Mouse (Mus musculus) midbrain, embryonic 10.5 days (tissue): ENCODE results near the gene Selenok. TPM values are rescaled to one million over a fixed set of nuclear protein-coding genes. Genes with fewer than 3 reads are reported as not detected.

Source experiments
- DNase-seq: peaks from one replicate; pipeline ENCODE4 v3.0.0-alpha.2; 2017; ENCODE audit warnings: low spot score
- H3K27ac ChIP-seq: fragments of 300-500 bp; sonication (generic); replicated peaks from 2 replicates; pipeline ENCODE4 v1.5.1; 2016; ENCODE audit warnings: mild to moderate bottlenecking
- H3K27me3 ChIP-seq: fragments of 300-500 bp; sonication (generic); 2 replicates; pipeline ENCODE4 v1.6.1; 2016; ENCODE audit warnings: low read depth, mild to moderate bottlenecking; ENCODE audit not compliant: poor library complexity, severe bottlenecking
- H3K36me3 ChIP-seq: fragments of 300-500 bp; sonication (generic); 2 replicates; pipeline ENCODE4 v1.6.1; 2016; ENCODE audit warnings: mild to moderate bottlenecking, moderate library complexity
- H3K4me1 ChIP-seq: fragments of 300-500 bp; sonication (generic); 2 replicates; pipeline ENCODE4 v1.6.1; 2016
- H3K4me3 ChIP-seq: fragments of 300-500 bp; sonication (generic); 2 replicates; pipeline ENCODE4 v1.5.1; 2016; ENCODE audit warnings: mild to moderate bottlenecking, moderate library complexity
- H3K9me3 ChIP-seq: fragments of 300-500 bp; sonication (generic); replicated peaks from 2 replicates; pipeline ENCODE4 v1.6.1; 2016; ENCODE audit warnings: mild to moderate bottlenecking
- WGBS: fragments of 180-500 bp; shearing (Covaris S2); methylation state at CpG from one replicate; pipeline ENCODE4 v1.1.7; 2016; 5-methylcytosine and 5-hydroxymethylcytosine counted together
- polyA plus RNA-seq: library from polyadenylated mRNA; unstranded; fragments of >200 nt; fragmentation: Nextera tagmentation; extraction: Ambion mirVana; gene quantifications from 2 replicates; pipeline ENCODE4 v1.2.1, GENCODE M21; 2016

The Selenok gene
- polyA plus RNA-seq, result 298 and 337 TPM in 2 replicates

DNA sequence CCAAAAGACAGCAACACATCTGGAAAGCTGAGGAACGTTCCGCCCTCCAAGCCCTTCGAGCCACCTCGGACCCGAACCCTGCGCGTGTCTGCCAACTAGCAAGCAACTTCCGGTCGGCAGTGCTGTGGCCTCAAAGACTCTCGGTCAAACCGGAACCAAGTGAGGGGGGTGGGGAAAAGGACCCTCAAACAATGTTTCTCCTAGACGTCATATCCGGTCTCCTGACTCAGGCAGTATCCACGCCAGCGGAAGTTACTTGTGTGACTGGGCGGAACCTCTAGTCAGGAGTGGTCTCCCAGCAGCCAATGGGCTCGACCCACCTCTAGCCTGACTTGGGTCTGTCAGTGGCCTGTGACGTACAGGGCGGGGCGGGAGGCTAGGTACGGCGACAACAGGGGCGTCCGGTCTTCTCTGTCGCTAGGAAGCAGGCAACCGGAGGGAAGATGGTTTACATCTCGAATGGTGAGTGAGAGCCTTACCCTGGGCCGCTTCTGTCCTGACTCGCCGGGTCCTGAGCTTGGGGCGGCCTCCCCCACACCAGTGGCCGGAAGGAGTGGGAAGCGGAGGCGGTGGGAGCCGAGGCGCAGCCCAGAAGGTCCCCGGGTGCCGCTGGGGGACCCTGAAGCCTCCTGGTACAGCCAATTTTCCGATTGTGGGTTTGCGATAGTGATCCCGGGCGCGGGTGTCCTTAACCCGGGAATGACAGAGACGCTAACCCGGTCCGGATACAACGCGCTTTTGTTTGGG, at the start of gene Selenok:
Gene Selenok, plus strand, starts transcription at position 234 of the 747 bp plus-strand sequence.
- under 1% methylated on average over 49 of the region's 49 CpGs for WGBS

DNA sequence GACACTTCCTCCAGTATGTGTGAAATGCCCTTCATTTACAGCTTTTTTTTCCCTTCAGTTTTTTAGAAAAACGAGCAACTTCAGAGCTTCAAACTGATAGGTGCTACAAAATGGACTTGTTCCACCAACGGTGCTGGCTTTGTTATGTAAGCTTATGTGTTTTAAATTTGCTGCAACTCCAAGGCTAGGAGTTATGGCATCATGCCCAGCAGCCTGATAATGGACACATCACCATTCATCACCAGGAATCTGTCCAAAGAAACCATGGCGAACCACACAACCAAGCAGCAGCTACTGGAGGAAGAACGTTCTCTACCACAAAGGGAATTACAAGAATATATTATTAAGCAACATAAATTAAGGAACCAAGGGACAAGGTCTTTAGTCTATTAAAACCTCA, 39.1 kb upstream of the Selenok start:
- H3K9me3 ChIP-seq, result no peaks in the 10 kb centered on the region
- DNase-seq, result no peak
- H3K4me3 ChIP-seq, result no peak overlapping the region
- no peaks in the 10 kb centered on the region for H3K36me3 ChIP-seq
- H3K4me1 ChIP-seq, result no peaks in the 10 kb centered on the region
- 88% methylated on average over 4 of the region's 4 CpGs for WGBS
- H3K27me3 ChIP-seq, result no peaks in the 10 kb centered on the region
- no peak overlapping the region for H3K27ac ChIP-seq

More for the DNA sequence above, at the start of gene Selenok:
- Histone ChIP-seq H3K9me3 (no peaks in the 10 kb centered on the region), H3K36me3 (peaks cover 35% of the 10 kb centered on the region), H3K4me3 (peak within 1 kb of the TSS; percentile 73), H3K4me1 (peaks cover 19% of the 10 kb centered on the region), H3K27ac (peak within 1 kb of the TSS; percentile 88), H3K27me3 (no peaks in the 10 kb centered on the region)
- DNase-seq, result peak; percentile 97

DNA sequence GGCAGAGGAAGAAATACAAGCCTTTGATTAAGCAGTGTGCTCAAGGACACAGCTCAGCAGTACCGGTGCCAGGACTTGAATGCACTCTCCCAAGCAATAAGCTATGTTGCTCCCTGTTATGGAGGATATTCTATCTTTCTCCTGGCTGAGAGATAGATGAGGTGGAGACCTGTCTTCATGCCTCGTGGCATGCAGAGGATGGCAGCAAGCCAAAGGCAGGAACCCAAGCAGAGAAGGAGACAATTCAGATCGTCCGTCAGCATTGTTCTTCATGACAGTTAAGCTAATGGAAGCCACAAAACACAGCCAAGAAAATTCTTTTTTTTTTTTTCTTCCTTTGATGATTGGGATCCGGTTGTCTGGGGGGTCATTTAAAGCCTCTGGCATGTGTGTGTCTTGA, 32.6 kb upstream of the Selenok start:
- H3K9me3 ChIP-seq, result no peaks in the 10 kb centered on the region
- DNase-seq, result no peak
- no peaks in the 10 kb centered on the region for H3K36me3 ChIP-seq
- H3K4me3 ChIP-seq, result no peak overlapping the region
- no peak overlapping the region for H3K27ac ChIP-seq
- H3K4me1 ChIP-seq, result peaks cover 10% of the 10 kb centered on the region
- peaks cover 22% of the 10 kb centered on the region for H3K27me3 ChIP-seq
- 87% methylated on average over 5 of the region's 5 CpGs for WGBS

DNA sequence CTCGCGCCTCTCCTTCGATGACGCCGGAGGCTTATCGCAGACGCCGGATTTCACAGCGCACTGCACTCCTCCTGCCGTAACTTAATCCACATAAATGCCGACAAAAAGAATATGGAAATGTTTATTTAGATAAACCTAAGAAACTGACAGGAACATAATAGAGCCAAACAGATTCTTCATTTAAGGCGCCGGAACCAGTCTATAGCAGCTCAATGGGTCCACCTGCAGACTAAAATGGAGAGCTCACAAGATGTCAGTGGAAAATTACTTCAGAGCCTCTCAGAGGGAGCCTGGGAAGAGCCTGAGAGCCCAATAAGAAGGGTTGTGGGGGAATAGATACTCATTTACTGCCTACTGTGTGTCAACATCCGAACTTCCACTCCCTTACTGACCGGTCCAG, 30.6 kb upstream of the Selenok start:
- peaks cover 37% of the 10 kb centered on the region for H3K27me3 ChIP-seq
- H3K4me3 ChIP-seq, result no peak overlapping the region
- peaks cover 18% of the 10 kb centered on the region for H3K4me1 ChIP-seq
- no peak for DNase-seq
- H3K36me3 ChIP-seq, result no peaks in the 10 kb centered on the region
- no peaks in the 10 kb centered on the region for H3K9me3 ChIP-seq
- no peak overlapping the region for H3K27ac ChIP-seq
- WGBS, result 89% methylated on average over 15 of the region's 15 CpGs

DNA sequence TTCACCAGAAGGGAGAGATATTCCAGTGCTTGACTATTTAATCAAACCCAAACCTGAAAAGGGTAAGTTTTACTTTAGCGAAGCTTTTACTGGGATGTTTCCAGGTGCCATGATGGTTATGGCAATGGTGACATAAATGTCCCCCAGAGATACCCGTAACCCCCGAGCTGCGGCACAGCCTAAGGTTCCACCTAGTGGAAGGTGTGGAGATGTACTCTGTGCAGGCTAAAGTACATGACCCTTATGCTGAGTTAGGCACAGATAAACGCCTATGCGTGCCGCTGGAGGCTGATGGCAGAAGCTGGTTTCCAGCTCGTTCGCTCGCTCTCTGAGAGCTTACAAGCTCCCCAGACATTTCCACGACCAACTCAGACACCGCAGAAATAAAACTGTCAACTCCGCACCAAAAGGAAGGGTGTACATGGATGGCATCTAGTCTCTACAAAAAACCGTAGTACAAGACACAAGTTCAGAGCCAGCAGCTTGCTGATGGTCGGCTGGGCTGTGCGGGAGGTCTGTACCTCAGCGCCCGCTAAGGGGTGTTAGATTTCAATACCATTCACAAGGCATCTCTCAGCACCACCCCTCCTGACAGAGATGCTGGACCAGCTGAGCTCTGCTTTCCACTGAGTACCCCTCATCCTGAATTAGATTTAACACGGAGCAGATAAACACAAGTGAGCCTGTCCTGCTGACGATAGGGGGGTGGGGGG, 28.4 kb upstream of the Selenok start:
- H3K4me3 ChIP-seq, result peak overlapping the region; percentile 39
- DNase-seq, result peak; percentile 39

DNA sequence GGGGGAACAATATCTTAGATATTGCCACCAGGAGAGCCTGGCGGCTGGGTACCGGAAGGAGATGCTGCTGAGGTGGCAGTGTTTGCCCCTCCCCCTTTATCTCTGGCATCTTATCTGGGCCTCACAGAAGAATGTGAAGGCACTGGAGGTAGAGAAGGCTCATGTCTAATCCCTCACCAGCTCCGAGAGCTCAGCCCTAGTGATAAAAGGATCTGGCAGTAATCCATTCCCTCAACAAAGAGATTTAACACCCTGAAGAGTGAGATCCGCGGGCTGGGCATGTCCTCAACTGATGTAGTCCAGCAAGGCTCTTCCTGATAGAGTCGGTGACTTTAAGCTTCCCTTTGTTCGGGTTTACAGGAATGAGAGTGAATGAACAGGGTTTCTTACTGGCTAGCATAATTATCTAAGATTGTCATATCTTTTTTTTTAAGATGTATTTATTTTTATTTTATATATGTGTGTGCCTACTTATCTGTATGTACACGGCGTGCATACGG, 27.7 kb upstream of the Selenok start:
- 9% methylated on average over 10 of the region's 10 CpGs for WGBS
- peak overlapping the region; percentile 39 for H3K4me3 ChIP-seq
- DNase-seq, result peak; percentile 50
- H3K36me3 ChIP-seq, result no peaks in the 10 kb centered on the region
- H3K27ac ChIP-seq, result peak overlapping the region; percentile 38
- peaks cover 44% of the 10 kb centered on the region for H3K27me3 ChIP-seq
- H3K9me3 ChIP-seq, result no peaks in the 10 kb centered on the region
- H3K4me1 ChIP-seq, result peaks cover 18% of the 10 kb centered on the region

More for the DNA sequence above, 28.4 kb upstream of the Selenok start:
- 43% methylated on average over 20 of the region's 20 CpGs for WGBS
- H3K36me3 ChIP-seq, result no peaks in the 10 kb centered on the region
- H3K27ac ChIP-seq, result peak overlapping the region; percentile 38
- H3K4me1 ChIP-seq, result peaks cover 18% of the 10 kb centered on the region
- no peaks in the 10 kb centered on the region for H3K9me3 ChIP-seq
- H3K27me3 ChIP-seq, result peaks cover 44% of the 10 kb centered on the region

DNA sequence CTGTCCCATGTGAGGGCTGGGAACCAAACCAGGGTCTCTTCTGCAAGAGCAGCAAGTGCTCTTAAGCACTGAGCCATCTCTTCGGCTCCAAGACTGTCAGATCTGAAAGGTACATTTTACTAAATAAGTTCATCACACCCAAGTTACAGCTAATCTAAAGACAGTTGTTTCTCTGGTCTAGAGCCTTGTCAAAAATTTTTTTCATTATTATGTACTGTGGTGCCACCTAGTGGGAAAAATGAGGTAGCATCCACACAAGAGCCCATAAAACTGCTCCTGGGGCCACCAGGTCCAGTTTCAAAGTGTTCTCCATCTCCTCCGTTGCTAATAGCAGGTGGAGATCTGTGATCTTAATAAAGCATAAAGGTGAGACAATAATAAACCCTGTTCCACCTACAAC, 27.2 kb upstream of the Selenok start:
- Histone ChIP-seq H3K27ac (no peak overlapping the region), H3K27me3 (peaks cover 44% of the 10 kb centered on the region), H3K4me3 (peak overlapping the region; percentile 39; the same call in 1 of the 2 replicates), H3K36me3 (no peaks in the 10 kb centered on the region), H3K9me3 (no peaks in the 10 kb centered on the region), H3K4me1 (peaks cover 18% of the 10 kb centered on the region)
- peak; percentile 47 for DNase-seq
- WGBS, result 21% methylated on average over 2 of the region's 2 CpGs

DNA sequence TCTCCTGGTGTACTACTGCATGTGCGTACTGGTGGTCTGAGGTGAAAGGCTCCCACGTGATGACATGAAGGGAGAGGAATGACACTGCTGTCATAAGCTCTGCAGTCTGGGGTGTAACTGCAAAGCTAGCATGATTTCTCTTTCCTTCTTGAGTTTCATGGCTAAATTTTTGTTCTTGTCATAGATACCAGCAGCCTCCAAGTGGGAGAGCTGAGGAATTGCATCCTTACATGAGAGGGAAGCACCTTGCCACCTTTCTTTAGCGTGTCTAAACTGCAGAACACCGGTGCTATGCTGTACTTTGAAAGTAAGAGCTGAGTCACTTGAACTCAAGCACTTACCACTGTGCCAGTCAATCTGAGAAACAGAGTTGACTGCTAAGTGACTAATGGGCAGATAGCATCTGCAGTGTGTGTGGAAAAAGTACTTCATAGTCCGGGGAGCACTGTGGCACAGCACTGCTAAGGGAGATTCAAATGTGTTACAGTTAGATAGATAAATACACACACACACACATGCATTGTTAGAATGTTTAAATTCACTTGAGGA, 21.3 kb upstream of the Selenok start:
- Histone ChIP-seq H3K36me3 (no peaks in the 10 kb centered on the region), H3K27ac (no peak overlapping the region), H3K9me3 (no peaks in the 10 kb centered on the region), H3K4me1 (no peaks in the 10 kb centered on the region), H3K27me3 (peaks cover 13% of the 10 kb centered on the region), H3K4me3 (no peak overlapping the region)
- DNase-seq, result no peak
- WGBS, result 78% methylated on average over 5 of the region's 5 CpGs

DNA sequence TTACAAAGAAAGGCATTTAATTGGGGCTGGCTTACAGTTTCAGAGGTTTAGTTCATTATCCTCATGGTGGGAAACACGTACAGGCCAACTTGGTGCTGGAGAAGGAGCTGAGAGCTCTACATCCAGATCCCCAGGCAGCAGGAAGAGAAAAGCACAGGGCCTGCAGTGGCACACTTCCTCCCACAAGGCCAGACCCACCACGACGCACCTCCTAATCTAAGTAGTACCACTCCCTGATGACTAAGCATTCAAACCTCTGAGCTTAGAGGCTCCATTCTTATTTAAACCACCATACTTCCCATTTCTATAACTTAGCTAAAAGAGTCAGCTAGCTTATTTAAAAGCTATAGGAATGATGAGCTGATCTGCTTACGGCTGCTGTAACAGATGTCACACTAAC, 17.3 kb upstream of the Selenok start:
- 85% methylated on average over 4 of the region's 4 CpGs for WGBS
- no peaks in the 10 kb centered on the region for H3K27me3 ChIP-seq
- no peaks in the 10 kb centered on the region for H3K9me3 ChIP-seq
- H3K36me3 ChIP-seq, result no peaks in the 10 kb centered on the region
- no peak overlapping the region for H3K4me3 ChIP-seq
- H3K4me1 ChIP-seq, result no peaks in the 10 kb centered on the region
- no peak overlapping the region for H3K27ac ChIP-seq
- no peak for DNase-seq

DNA sequence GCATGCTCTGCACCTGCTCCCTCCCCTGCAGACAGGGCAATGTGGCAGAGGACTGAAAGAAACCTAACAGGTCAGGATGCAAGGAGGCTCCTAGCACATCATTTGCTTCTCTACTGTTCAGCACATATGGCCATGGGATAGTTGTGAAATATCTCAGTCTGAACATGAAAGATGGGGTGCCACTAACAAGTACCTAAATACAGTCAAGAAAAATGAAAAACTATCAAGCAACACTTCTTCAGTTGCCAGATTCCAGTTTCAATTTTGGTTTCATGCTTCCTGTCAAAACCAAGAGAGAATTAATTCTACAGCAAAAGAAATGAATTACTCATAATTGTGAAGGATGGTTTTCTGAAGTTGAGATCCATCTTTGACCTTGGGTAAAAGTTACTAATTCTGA, 10.7 kb upstream of the Selenok start:
- no peak for DNase-seq
- H3K4me3 ChIP-seq, result no peak overlapping the region

DNA sequence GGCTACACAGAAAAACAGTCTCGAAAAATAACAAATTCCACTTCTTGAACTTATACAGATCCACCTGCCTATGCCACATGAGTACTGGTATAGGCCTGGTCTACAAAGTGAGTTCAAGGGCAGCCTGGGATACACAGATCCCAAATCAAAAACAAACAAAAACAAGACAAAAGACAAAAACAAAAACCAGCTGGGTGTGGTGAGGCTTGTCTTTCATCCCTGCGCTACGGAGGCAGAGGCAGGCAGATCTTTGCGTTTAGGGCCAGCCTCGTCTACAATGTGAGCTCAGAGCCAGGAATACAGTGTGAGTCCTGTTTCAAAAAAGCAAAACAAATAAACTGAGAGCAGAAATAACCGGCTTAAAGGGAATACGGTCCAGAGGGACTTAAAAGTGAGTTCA, 497 bp upstream of the Selenok start:
- H3K9me3 ChIP-seq, result no peaks in the 10 kb centered on the region
- H3K27me3 ChIP-seq, result no peaks in the 10 kb centered on the region
- no peak for DNase-seq
- peaks cover 29% of the 10 kb centered on the region for H3K36me3 ChIP-seq
- peaks cover 19% of the 10 kb centered on the region for H3K4me1 ChIP-seq
- H3K27ac ChIP-seq, result peak overlapping the region; percentile 88
- 67% methylated on average over 7 of the region's 7 CpGs for WGBS
- H3K4me3 ChIP-seq, result peak overlapping the region; percentile 73

More for the DNA sequence above, 10.7 kb upstream of the Selenok start:
- Histone ChIP-seq H3K27ac (no peak overlapping the region), H3K4me1 (no peaks in the 10 kb centered on the region), H3K27me3 (no peaks in the 10 kb centered on the region), H3K36me3 (no peaks in the 10 kb centered on the region), H3K9me3 (no peaks in the 10 kb centered on the region)

DNA sequence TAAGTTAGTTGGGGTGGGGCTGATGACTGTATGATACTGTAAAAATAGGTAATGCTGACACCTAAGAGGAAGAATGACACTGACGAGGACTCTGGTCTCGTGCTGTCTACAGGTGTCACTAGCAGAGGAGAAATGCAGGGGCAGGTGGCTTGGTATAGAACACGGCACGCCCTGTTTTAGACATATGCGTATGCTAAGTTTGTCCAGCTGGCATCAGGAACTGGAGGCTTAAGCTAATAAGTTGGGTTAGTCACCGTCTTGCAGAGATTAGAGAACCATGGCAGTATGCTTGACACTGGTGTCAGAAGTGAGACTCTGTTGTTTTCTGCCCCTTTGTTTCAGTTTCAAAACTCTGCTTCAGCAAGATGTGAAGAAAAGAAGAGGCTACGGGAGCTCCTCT, 3.3 kb downstream of the Selenok start:
- Histone ChIP-seq H3K36me3 (peaks cover 67% of the 10 kb centered on the region), H3K27ac (no peak overlapping the region)
- WGBS, result 95% methylated on average over 7 of the region's 7 CpGs

DNA sequence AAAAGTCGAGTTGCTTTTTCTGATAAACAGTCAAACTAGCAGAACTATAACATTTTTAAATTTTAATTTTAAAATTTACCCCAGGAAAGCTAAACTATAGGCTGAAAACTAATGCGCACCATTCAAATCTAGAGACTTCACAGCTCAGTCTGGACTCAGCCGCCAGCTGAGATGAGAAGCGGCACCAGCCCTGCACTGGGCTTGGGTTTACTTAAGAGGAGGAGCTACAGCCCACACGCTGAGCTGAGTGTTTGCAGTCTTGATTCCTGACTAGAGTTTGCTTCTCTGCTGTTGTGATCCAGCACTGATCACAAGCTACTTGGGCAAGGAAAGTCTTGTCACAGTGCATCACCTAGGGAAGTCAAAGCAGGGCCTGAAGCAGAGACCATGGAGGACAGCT, 3.9 kb downstream of the Selenok start:
- Histone ChIP-seq H3K27me3 (no peaks in the 10 kb centered on the region), H3K4me1 (peaks cover 19% of the 10 kb centered on the region), H3K27ac (no peak overlapping the region), H3K36me3 (peaks cover 68% of the 10 kb centered on the region), H3K4me3 (no peak overlapping the region), H3K9me3 (no peaks in the 10 kb centered on the region)
- 89% methylated on average over 5 of the region's 5 CpGs for WGBS
- no peak for DNase-seq

More for the DNA sequence above, 3.3 kb downstream of the Selenok start:
- Histone ChIP-seq H3K9me3 (no peaks in the 10 kb centered on the region), H3K4me1 (peaks cover 19% of the 10 kb centered on the region), H3K4me3 (no peak overlapping the region), H3K27me3 (no peaks in the 10 kb centered on the region)
- no peak for DNase-seq
